Mouse (Mus musculus) frontal cortex, postnatal 14 days (tissue): Measurements from ENCODE around the gene Prrxl1.

Source experiments
- DNase-seq, 2 experiments: peaks; one replicate each; pipeline ENCODE4 v3.0.0; 2022; ENCODE audit warnings: low spot score in 2 of 2

Prrxl1 gene

DNA sequence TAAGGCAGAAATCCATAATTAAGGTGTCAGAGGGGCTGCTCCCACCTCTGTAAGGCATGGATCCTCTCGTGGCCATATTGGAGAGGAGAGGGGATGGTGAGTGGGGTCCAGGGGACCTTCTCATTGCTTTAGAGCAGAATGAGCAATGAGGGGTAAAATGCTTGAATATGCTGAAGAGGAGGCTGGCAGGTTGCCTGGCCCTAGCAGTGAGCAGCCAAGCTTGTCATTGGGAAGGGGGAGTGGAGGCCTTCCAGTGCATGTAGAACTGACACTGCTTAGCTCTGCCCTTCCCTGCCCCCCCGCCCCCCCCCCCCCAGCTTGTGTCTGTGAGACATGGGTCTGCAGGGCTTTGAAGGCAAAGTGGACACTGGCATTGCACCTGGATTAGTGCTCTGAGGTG is 28.1 kb downstream of the Prrxl1 start:
- DNase-seq: no peak

DNA sequence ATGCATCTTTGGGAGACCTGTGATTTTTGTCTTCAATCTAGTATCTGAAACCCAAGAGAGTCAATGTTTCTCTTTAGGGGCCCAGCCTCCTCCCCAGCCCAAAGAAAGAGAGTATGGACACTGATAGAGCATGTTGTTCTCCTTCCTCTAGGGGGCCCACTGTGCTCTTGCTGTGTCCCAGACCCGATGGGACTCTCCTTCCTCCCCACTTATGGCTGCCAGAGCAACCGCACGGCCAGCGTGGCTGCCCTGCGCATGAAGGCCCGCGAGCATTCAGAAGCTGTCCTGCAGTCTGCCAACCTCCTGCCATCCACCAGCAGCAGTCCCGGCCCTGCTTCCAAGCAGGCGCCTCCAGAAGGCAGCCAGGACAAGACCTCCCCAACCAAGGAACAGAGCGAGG is 29.4 kb downstream of the Prrxl1 start:
- DNase-seq: no peak

- no peak for DNase-seq
These were observed 33.8 kb downstream of the Prrxl1 start for GRCm38 (mm10) chr14:32632908-32633600.

DNA sequence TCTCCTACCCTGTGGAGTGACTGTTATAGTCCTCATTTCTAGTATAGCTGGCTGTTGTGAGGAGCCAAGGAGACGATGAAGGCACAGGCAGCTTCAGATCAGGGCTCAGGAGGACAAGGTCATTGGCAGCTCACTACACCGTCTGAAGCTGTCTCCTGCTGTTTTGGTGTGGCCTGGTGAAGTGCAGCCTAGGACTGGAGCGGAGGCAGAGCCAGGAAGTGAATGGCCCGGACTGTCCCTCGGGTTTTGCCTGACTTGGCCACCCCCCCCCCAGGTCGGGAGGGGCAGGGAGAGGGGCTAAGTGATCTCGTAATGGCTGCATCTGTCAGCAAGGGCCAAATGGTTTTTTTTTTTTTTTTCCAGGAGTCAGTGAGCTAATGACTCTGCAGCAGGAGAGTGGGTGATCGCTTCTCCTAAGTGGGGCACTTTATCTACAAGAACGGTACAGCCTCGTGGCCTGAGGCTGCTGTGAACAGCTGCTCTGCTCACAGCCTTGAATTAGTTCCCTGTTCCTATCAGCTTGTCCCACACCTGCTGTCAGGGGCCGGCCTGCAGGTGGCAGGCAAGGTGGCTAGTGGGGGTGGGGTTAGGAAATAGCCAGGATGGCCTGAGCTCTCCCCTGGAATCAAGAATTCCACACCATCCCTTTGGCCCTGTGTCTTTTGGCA is 34.9 kb downstream of the Prrxl1 start:
- DNase-seq: no peak

GRCm38 (mm10) chr14:32638485-32638884 is 39.3 kb downstream of the Prrxl1 start:
- DNase-seq: no peak

- DNase-seq: no peak
These were observed 60.6 kb downstream of the Prrxl1 start for GRCm38 (mm10) chr14:32659781-32660180.

DNA sequence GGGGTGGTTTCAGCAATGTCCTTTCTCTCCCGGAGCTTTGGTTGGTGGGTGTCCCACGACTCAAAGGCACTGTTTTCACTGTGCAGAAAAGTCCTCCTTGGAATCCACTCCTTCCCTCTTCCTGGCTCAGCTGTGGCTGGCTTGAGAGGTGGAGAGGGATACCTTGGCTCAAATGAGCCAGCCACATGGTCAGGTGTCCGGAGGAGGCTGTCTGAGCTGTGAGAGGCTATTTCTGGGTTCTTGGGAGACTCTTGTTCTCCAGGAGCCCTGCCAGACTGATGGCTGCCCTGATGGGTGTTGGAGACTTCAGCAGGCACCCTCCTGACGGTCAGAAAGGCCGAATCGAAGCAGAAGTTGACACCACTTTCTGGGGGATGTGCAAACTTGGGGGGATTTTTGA is 63.9 kb downstream of the Prrxl1 start:
- no peak for DNase-seq

GRCm38 (mm10) chr14:32673178-32673577 is 74.0 kb downstream of the Prrxl1 start:
- no peak for DNase-seq

DNA sequence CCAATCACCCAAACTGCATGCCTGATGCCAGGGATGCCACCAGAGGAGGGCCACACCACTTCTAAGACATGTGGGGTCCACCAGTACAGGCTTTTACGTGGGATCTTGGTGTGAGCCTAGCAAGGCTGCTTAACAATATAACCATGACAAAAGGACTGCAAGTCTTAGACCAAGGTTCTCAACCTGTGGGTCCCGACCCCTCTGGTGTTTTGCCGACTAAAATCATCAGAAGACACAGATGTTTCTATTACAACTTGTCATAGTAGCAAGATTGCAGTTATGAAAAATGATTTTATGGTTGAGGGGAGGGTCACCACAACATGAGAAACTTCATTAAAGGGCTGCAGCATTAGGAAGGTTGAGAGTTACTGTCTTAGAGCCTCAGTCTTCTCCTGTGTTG is 79.4 kb downstream of the Prrxl1 start:
- DNase-seq: no peak

DNA sequence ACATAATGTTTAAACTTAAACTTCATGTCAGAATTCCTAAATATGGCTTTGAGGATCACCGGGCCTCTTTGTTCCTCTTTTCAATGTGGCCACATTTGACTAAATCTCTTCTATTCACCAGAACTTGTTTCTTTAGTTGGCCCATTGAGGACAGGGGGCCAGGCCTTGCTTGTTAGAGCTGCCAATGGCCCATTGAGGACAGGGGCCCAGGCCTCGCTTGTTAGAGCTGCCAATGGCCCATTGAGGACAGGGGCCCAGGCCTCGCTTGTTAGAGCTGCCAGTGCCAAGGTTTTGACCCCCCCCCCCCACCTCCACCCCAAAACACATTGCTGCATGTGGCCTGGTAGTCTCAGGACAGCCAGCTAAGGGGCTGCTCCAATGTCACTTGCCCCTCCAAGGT is 82.4 kb downstream of the Prrxl1 start:
- DNase-seq: no peak

DNA sequence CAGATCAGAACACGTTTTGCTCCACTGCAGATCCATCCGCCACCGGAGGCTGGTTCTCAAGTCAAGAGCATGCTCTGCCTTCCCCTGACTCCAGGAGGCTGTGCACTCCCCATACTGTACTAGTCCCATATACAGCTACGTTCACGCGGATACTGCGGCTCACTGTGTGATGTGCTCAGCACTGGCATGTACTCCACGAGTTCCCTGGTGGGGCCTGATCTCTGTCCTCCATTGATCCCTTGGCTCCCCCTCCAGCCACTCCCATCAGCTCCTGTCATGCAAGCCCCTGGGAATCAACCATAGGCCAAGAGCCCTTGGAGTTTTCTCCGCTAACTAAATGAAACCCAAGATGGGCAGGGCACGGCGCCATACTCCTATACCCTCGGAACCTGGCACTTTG is 83.3 kb downstream of the Prrxl1 start:
- no peak for DNase-seq

GRCm38 (mm10) chr14:32683251-32683838 is 84.1 kb downstream of the Prrxl1 start:
- peak; percentile 10 to 23 for DNase-seq

GRCm38 (mm10) chr14:32683982-32684734 is 85.0 kb downstream of the Prrxl1 start:
- DNase-seq: no peak

DNA sequence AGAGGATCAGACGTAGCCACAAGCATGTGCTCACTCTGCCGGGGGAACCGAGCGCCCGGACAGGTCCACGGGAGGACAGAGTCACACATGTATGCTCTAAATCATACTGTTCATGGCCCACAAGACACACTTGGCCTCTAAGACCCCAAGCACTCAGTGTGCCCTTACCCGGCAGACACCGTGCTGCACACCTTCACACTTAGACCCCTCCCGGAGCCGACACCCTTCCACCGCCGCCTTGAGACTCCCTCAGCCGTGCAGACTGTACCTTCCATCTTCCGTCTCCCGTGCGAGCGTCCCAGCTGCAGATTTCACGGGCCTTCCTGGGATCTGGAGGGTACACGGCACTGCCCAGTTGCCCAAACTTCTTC is 85.5 kb downstream of the Prrxl1 start:
- DNase-seq: no peak

- DNase-seq: no peak
These were observed 86.1 kb downstream of the Prrxl1 start, which contains the start of gene 3425401B19Rik for GRCm38 (mm10) chr14:32685124-32685826. Gene 3425401B19Rik, minus strand, starts transcription at chr14:32685293.

DNA sequence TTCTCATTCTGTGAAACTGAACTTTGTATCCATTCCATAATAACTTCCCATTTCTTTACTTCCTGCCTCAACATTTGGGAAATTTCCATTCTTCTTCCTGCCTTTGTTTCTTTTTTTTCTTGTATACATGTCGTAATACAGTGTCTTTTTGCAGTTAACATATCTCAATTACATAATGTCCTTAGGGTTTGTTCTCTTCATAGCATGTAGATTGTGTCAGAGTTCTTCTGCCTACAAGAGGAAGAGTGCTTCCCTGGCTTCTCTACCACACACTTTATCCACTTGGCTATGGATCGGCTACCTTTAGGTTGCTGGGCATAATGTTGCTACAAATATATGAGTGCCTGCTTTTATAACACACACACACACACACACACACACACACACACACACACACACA is 96.7 kb downstream of the Prrxl1 start:
- no peak for DNase-seq

DNA sequence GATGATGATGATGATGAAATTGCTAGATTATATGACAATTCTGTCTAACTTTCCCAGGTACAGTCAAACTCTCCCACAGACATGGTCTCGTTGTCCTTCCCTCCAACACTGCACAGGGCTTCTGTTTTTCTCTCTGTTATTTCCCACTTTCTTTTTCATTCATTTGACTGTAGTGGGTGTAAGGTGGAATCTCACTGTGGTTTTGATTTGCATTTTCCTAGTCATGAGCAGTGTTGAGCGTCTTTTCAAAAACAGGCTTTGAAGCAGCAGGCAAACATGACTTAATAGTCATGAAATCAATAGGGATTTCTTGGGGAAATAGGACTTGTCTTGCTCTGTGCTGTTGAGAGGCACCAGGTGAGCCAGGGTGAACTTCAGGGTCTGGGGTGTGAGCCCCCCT is 97.1 kb downstream of the Prrxl1 start:
- DNase-seq: no peak

DNA sequence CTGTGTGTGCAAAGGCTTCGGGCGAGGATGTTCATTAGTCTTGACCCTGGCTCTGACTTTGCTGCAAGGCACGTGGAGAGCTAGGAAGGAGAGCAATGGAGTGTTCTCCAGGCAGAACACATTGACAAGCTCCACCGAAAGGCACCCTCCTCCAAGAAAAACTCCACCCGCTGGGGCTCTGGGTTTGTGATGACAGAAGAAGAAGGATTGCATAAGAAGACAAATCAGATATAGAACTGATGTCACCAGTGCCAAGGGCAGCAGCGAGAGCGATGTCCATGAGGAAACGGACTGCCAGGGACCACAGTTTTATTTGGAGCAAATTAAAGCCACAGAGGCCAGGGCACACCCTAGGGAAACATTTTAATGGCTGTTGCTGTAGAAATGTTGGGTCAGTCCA is 98.6 kb downstream of the Prrxl1 start:
- DNase-seq: no peak

DNA sequence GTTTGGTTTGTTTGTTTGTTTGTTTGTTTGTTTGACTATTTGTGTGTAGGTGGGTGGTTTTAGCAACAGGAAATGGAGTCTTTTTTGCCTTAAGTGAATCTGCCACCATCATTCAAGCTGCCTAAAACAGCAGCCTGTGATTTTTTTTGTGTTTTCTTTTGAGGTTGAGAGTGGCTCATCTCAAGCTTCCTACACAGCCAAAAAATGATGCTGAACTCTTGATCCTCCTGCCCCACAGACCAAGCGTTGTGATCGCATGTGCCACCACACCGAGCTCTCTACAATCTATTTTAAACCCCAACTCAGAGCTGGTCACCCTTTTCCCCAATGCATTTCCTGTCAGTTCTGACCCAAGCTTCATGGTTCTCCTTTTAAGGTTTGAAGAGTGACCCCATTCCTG is 99.3 kb downstream of the Prrxl1 start:
- no peak for DNase-seq
